Mouse (Mus musculus) kidney, adult 2 months (tissue): ENCODE measurements around the gene Zic2. TPM values are rescaled to one million over a fixed set of nuclear protein-coding genes. Genes with fewer than 3 reads are reported as not detected.
A peak's percentile ranks its signal among the peaks of the same experiment; 100 is the strongest.

ENCODE experiments used
- DNase-seq: peaks from one replicate; pipeline ENCODE4 v3.0.0; 2021
- H3K27ac ChIP-seq: fragments of 200-500 bp; 2 replicates; pipeline ENCODE4 v1.5.1; 2012; ENCODE audit warnings: low read depth, low read length, control low read depth, inconsistent platforms; ENCODE audit not compliant: insufficient read depth
- H3K27me3 ChIP-seq: fragments of 200-500 bp; replicated peaks from 2 replicates; pipeline ENCODE4 v1.6.1; 2012; ENCODE audit warnings: mild to moderate bottlenecking, moderate library complexity, low read length, inconsistent platforms; ENCODE audit not compliant: control insufficient read depth, insufficient read depth
- H3K36me3 ChIP-seq: fragments of 200-500 bp; 2 replicates; pipeline ENCODE4 v1.6.1; 2012; ENCODE audit warnings: mild to moderate bottlenecking, moderate library complexity, low read length, inconsistent platforms; ENCODE audit not compliant: control insufficient read depth, insufficient read depth
- H3K4me1 ChIP-seq: fragments of 200-500 bp; 2 replicates; pipeline ENCODE4 v1.6.1; 2011; ENCODE audit warnings: low read length; ENCODE audit not compliant: control insufficient read depth, insufficient read depth
- H3K4me3 ChIP-seq: fragments of 200-500 bp; 2 replicates; pipeline ENCODE4 v1.5.1; 2011; ENCODE audit warnings: mild to moderate bottlenecking, low read depth, low read length, control low read depth; ENCODE audit not compliant: insufficient read depth
- CTCF ChIP-seq: fragments of 200-500 bp; conservative IDR thresholded peaks from 2 replicates; pipeline ENCODE4 v1.5.1; 2011; ENCODE audit warnings: low read depth, mild to moderate bottlenecking, control low read depth, low read length, moderate library complexity, mixed read lengths; ENCODE audit not compliant: insufficient read depth, insufficient read length
- POLR2A ChIP-seq: fragments of 200-500 bp; IDR thresholded peaks from one replicate; pipeline ENCODE4 v1.6.1; 2011; ENCODE audit warnings: low read depth, low read length, control low read depth
- WGBS: fragments of 180-500 bp; shearing (Covaris S2); methylation state at CpG from one replicate; pipeline ENCODE4 v1.1.7; 2018; 5-methylcytosine and 5-hydroxymethylcytosine counted together
- polyA plus RNA-seq: library from polyadenylated mRNA; depleted of rRNA; stranded (reverse); fragments of >200 nt; gene quantifications from 2 replicates; pipeline ENCODE4 v1.2.3, GENCODE M21; 2012

Gene Zic2
- polyA plus RNA-seq, 1 experiment: not detected

- Histone ChIP-seq H3K36me3 (no peaks in the 10 kb centered on the region), H3K27ac (no peak overlapping the region), H3K4me1 (no peaks in the 10 kb centered on the region), H3K4me3 (no peak overlapping the region), H3K27me3 (peaks cover 9% of the 10 kb centered on the region)
- no peak for TF ChIP-seq CTCF
- no peak for TF ChIP-seq POLR2A
- WGBS: 5% methylated on average over 18 of the region's 18 CpGs
- DNase-seq: no peak
Observed at GRCm38 (mm10) chr14:122483556-122484421, 8.6 kb downstream of the Zic2 start.

- DNase-seq: no peak
- TF ChIP-seq CTCF: no peak
- no peak for TF ChIP-seq POLR2A
- Histone ChIP-seq H3K27ac (no peak overlapping the region), H3K27me3 (peaks cover 6% of the 10 kb centered on the region), H3K36me3 (no peaks in the 10 kb centered on the region), H3K4me1 (no peaks in the 10 kb centered on the region), H3K4me3 (no peak overlapping the region)
- 10% methylated on average over 4 of the region's 4 CpGs for WGBS
Observed at GRCm38 (mm10) chr14:122484458-122484843, 9.2 kb downstream of the Zic2 start.

- Histone ChIP-seq H3K27me3 (peaks cover 6% of the 10 kb centered on the region), H3K27ac (no peak overlapping the region), H3K4me1 (no peaks in the 10 kb centered on the region), H3K36me3 (no peaks in the 10 kb centered on the region), H3K4me3 (no peak overlapping the region)
- TF ChIP-seq POLR2A: no peak
- no peak for TF ChIP-seq CTCF
- no peak for DNase-seq
- WGBS: 5% methylated on average over 24 of the region's 24 CpGs
Observed at GRCm38 (mm10) chr14:122484844-122485551, 9.8 kb downstream of the Zic2 start.

- DNase-seq: no peak
- H3K27ac ChIP-seq: no peak overlapping the region
- no peak overlapping the region for H3K4me3 ChIP-seq
- no peaks in the 10 kb centered on the region for H3K36me3 ChIP-seq
- no peaks in the 10 kb centered on the region for H3K4me1 ChIP-seq
- 8% methylated on average over 12 of the region's 12 CpGs for WGBS
- peaks cover 9% of the 10 kb centered on the region for H3K27me3 ChIP-seq
- TF ChIP-seq POLR2A: no peak
- no peak for TF ChIP-seq CTCF
Observed at GRCm38 (mm10) chr14:122485635-122486181, 10.5 kb downstream of the Zic2 start.

GRCm38 (mm10) chr14:122486611-122487010 is 11.4 kb downstream of the Zic2 start:
- DNase-seq: no peak
- H3K4me1 ChIP-seq: no peaks in the 10 kb centered on the region
- H3K27ac ChIP-seq: no peak overlapping the region
- 3% methylated on average over 1 of the region's 1 CpGs for WGBS
- TF ChIP-seq CTCF: no peak
- TF ChIP-seq POLR2A: no peak
- no peak overlapping the region for H3K4me3 ChIP-seq
- H3K36me3 ChIP-seq: no peaks in the 10 kb centered on the region
- peaks cover 6% of the 10 kb centered on the region for H3K27me3 ChIP-seq

GRCm38 (mm10) chr14:122487366-122487765 is 12.1 kb downstream of the Zic2 start:
- 12% methylated on average over 5 of the region's 5 CpGs for WGBS
- TF ChIP-seq POLR2A (no peak), CTCF (no peak)
- no peaks in the 10 kb centered on the region for H3K36me3 ChIP-seq
- H3K27ac ChIP-seq: no peak overlapping the region
- H3K27me3 ChIP-seq: peaks cover 6% of the 10 kb centered on the region
- DNase-seq: no peak
- H3K4me3 ChIP-seq: no peak overlapping the region
- no peaks in the 10 kb centered on the region for H3K4me1 ChIP-seq

- no peak overlapping the region for H3K27ac ChIP-seq
- peaks cover 6% of the 10 kb centered on the region for H3K27me3 ChIP-seq
- H3K4me1 ChIP-seq: no peaks in the 10 kb centered on the region
- no peak for TF ChIP-seq POLR2A
- no peak for TF ChIP-seq CTCF
- H3K36me3 ChIP-seq: no peaks in the 10 kb centered on the region
- WGBS: 6% methylated on average over 5 of the region's 5 CpGs
- H3K4me3 ChIP-seq: no peak overlapping the region
- DNase-seq: peak; percentile 18
Observed at GRCm38 (mm10) chr14:122489041-122489440, 13.8 kb downstream of the Zic2 start.
